Mouse (Mus musculus): ENCODE measurements around the gene Tgm2.
A peak's percentile ranks its signal among the peaks of the same experiment; 100 is the strongest.

Tgm2 gene

GRCm38 (mm10) chr2:158146223-158146622 lies at the start of gene Tgm2:
TSS of gene Tgm2 (minus strand) at chr2:158146436.
- DNase-seq (ENCODE audit: low read depth, low spot score): peak; percentile 93

- DNase-seq (ENCODE audit: low read depth, low spot score): peak; percentile 37
Observed at GRCm38 (mm10) chr2:158194945-158195640, 48.9 kb upstream of the Tgm2 start.

GRCm38 (mm10) chr2:158193611-158194336 lies 47.5 kb upstream of the Tgm2 start:
- DNase-seq (ENCODE audit: low read depth, low spot score): no peak

- no peak for DNase-seq (ENCODE audit: low read depth, low spot score)
Observed at GRCm38 (mm10) chr2:158191098-158191497, 44.9 kb upstream of the Tgm2 start.

GRCm38 (mm10) chr2:158189451-158189850 lies 43.2 kb upstream of the Tgm2 start:
- DNase-seq (ENCODE audit: low read depth, low spot score): no peak

- no peak for DNase-seq (ENCODE audit: low read depth, low spot score)
Observed at GRCm38 (mm10) chr2:158186206-158186871, 40.1 kb upstream of the Tgm2 start.

GRCm38 (mm10) chr2:158183266-158183665 lies 37.0 kb upstream of the Tgm2 start:
- DNase-seq (ENCODE audit: low read depth, low spot score): no peak

- DNase-seq (ENCODE audit: low read depth, low spot score): no peak
Observed at GRCm38 (mm10) chr2:158181932-158182331, 35.7 kb upstream of the Tgm2 start.

- peak; percentile 46 for DNase-seq (ENCODE audit: low read depth, low spot score)
Observed at GRCm38 (mm10) chr2:158180797-158181196, 34.6 kb upstream of the Tgm2 start.

- no peak for DNase-seq (ENCODE audit: low read depth, low spot score)
Observed at GRCm38 (mm10) chr2:158179370-158180111, 33.3 kb upstream of the Tgm2 start.

- DNase-seq (ENCODE audit: low read depth, low spot score): peak; percentile 16
Observed at GRCm38 (mm10) chr2:158178696-158179369, 32.6 kb upstream of the Tgm2 start.

- DNase-seq (ENCODE audit: low read depth, low spot score): no peak
Observed at GRCm38 (mm10) chr2:158178139-158178538, 31.9 kb upstream of the Tgm2 start.

- no peak for DNase-seq (ENCODE audit: low read depth, low spot score)
Observed at GRCm38 (mm10) chr2:158177574-158177973, 31.3 kb upstream of the Tgm2 start.

- DNase-seq (ENCODE audit: low read depth, low spot score): no peak
Observed at GRCm38 (mm10) chr2:158176763-158177162, 30.5 kb upstream of the Tgm2 start.

GRCm38 (mm10) chr2:158175433-158175832 lies 29.2 kb upstream of the Tgm2 start:
- DNase-seq (ENCODE audit: low read depth, low spot score): no peak

GRCm38 (mm10) chr2:158174958-158175357 lies 28.7 kb upstream of the Tgm2 start:
- no peak for DNase-seq (ENCODE audit: low read depth, low spot score)

GRCm38 (mm10) chr2:158174438-158174837 lies 28.2 kb upstream of the Tgm2 start:
- no peak for DNase-seq (ENCODE audit: low read depth, low spot score)

- DNase-seq (ENCODE audit: low read depth, low spot score): no peak
Observed at GRCm38 (mm10) chr2:158170394-158170793, 24.2 kb upstream of the Tgm2 start.

GRCm38 (mm10) chr2:158169771-158170170 lies 23.5 kb upstream of the Tgm2 start:
- DNase-seq (ENCODE audit: low read depth, low spot score): no peak

GRCm38 (mm10) chr2:158169351-158169750 lies 23.1 kb upstream of the Tgm2 start:
- DNase-seq (ENCODE audit: low read depth, low spot score): no peak

- DNase-seq (ENCODE audit: low read depth, low spot score): no peak
Observed at GRCm38 (mm10) chr2:158168741-158169211, 22.5 kb upstream of the Tgm2 start.

Measured in c-Kit-negative CD71-positive TER-119-positive erythroid progenitor cells, embryonic 14.5 days (primary cell).